Mouse (Mus musculus) cortical plate, adult 2 months (tissue): ENCODE measurements around the gene Srrd.

Experiments
- CTCF ChIP-seq: fragments of 200-500 bp; IDR thresholded peaks from 2 replicates; pipeline ENCODE4 v1.5.1; 2011; ENCODE audit warnings: mild to moderate bottlenecking, control low read depth, low read length; ENCODE audit not compliant: insufficient read depth; ENCODE audit errors: extremely low read depth
- POLR2A ChIP-seq: fragments of 200-500 bp; IDR thresholded peaks from 2 replicates; pipeline ENCODE4 v1.6.1; 2011; ENCODE audit warnings: mild to moderate bottlenecking, low read length, control low read depth; ENCODE audit not compliant: insufficient read depth; ENCODE audit errors: extremely low read depth

DNA sequence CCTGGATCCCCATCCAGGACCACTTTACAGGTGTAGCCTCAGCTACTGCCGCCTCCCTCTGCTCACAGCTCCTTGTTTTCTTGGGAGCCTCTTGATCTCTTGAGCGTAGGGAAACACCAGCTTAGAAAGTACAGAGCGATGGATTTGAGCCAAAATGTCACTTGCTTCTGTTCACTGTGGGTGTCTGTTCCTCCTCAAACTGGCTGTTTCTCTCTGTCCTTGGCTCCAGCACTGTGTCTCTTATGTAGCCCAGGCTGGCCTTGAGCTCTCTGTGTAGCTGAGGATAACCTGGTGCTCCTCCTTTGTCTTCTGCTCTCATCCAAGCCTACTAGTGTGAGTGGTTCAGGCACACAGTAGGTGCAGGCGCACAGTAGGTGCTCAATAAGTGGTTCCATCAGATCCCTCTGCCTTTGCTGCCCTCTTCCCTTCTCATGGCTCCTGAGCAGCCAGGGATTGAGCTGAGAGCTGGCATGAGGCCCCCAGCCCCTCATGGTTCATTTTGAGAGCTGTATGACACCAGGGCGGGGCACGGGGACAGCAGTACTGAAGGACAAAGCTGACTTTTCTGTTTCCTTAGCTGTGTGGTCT, 42.0 kb downstream of the Srrd start:
- TF ChIP-seq POLR2A, result no peak
- no peak for TF ChIP-seq CTCF
